ENCODE assay signal across 8 mouse cellular contexts in the genomic region with DNA sequence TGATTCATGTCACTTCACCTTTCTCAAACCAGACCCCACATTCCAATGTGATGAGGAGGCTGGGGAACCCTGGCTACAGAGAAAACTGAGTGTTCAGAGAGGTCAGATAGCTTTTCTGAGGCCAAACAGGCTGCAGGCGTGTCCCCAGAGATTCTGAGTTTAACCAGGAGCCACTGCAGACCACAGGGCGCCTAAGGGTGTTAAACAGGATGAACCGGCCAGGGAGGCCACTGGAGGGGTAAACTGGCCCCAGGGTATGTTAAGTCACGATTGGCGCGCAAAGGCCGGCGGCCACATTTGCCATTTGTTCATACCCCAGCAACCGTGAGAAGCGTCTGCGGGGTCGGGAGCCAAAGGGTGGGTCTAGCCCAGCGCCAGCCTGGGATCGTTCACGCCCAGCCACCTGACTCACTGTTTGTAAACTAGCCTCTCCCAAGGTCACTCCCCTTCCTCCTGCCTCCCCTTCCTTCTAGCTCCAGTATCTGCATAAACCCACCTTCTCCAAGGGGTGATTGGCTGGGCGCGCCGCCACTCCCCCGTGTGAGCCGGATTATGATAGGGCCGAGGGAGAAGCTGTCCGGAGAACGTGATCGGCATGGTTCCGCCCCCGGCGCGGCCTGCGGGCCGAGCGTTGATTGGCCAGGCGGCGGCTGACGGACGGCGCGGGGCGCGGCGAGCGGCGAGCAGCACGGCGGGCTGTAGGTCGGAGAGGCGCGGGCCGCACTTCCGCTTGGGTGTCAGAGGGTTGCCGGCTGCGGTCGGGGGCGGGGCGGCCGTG. TPM values are rescaled to one million over a fixed set of nuclear protein-coding genes. Genes with fewer than 3 reads are reported as not detected.
DNase-seq lines count a peak whose midpoint lies in the region; ATAC-seq and TF ChIP-seq lines count a peak whose summit lies in the region.

A gene (plus strand): TSS at position 646 of the 778 bp plus-strand sequence.

- ATAC-seq in forebrain, embryonic 11.5 days (replicated peaks; ENCODE audit: low FRiP score) = peak; percentile 97
- ATAC-seq in heart, embryonic 16.5 days (replicated peaks; ENCODE audit: extremely low read depth, insufficient read depth, low FRiP score) = peak; percentile 98
- peak; percentile 99 for ATAC-seq in liver, embryonic 15.5 days (ENCODE audit: insufficient read depth)
- peak; percentile 96 for ATAC-seq in neural tube, embryonic 12.5 days (ENCODE audit: low FRiP score, low read depth)

- H3K4me3 ChIP-seq in CH12.LX (replicated peaks in 1 of 3; ENCODE audit: low read depth in 2 of 3, low read length in 2 of 3, poor library complexity in 1 of 3) = peak within 1 kb of the TSS; percentile 69 to 94 (median 93)
- peak within 1 kb of the TSS; percentile 83 for H3K4me3 ChIP-seq in forebrain, embryonic 11.5 days (ENCODE audit: low read depth, low read length)
- H3K4me3 ChIP-seq in heart, embryonic 16.5 days (ENCODE audit: low read length) = peak within 1 kb of the TSS; percentile 82
- peak within 1 kb of the TSS; percentile 93 for H3K4me3 ChIP-seq in liver, embryonic 15.5 days (replicated peaks)
- peak within 1 kb of the TSS; percentile 70 for H3K4me3 ChIP-seq in neural tube, embryonic 12.5 days

- H3K27me3 ChIP-seq in CH12.LX (replicated peaks) = peaks cover 44% of the 10 kb centered on the region
- no peaks in the 10 kb centered on the region for H3K27me3 ChIP-seq in forebrain, embryonic 11.5 days (ENCODE audit: control insufficient read depth, insufficient read depth, low read length)
- no peaks in the 10 kb centered on the region for H3K27me3 ChIP-seq in heart, embryonic 16.5 days (ENCODE audit: control insufficient read depth, insufficient read depth, low read length)
- H3K27me3 ChIP-seq in liver, embryonic 15.5 days = peaks cover 26% of the 10 kb centered on the region
- no peaks in the 10 kb centered on the region for H3K27me3 ChIP-seq in neural tube, embryonic 12.5 days (replicated peaks)

- H3K79me2 ChIP-seq in CH12.LX (replicated peaks; ENCODE audit: control insufficient read depth, extremely low read depth, insufficient read depth, poor library complexity, severe bottlenecking) = no peaks in the 10 kb centered on the region; the same call in 1 of the 2 replicates

- H3K9ac ChIP-seq in CH12.LX (ENCODE audit: insufficient read depth, low read depth) = peak within 1 kb of the TSS; percentile 75
- H3K9ac ChIP-seq in forebrain, embryonic 11.5 days (ENCODE audit: low read length) = peak within 1 kb of the TSS; percentile 78
- peak within 1 kb of the TSS; percentile 84 for H3K9ac ChIP-seq in heart, embryonic 16.5 days (ENCODE audit: low read length)
- peak within 1 kb of the TSS; percentile 83 for H3K9ac ChIP-seq in liver, embryonic 15.5 days
- peak within 1 kb of the TSS; percentile 74 for H3K9ac ChIP-seq in neural tube, embryonic 12.5 days

- in situ Hi-C loops in CH12.LX (cut with MboI; ENCODE audit: low pct_ligation_motif_present, low pct_unique_long_range_greater_than_20kb, low sequenced_read_pairs) = no loop called here

- TF ChIP-seq POLR2A in CH12.LX (IDR thresholded peaks at IDR 0.05; ENCODE audit: low read depth, low read length) = peak; percentile 63; the same call in 1 of the 2 replicates

- H3K27ac ChIP-seq in CH12.LX (ENCODE audit: insufficient read depth, low read depth) = peak within 1 kb of the TSS; percentile 5; the same call in 1 of the 2 replicates
- H3K27ac ChIP-seq in forebrain, embryonic 11.5 days (ENCODE audit: low read depth, low read length) = peak within 1 kb of the TSS; percentile 88
- H3K27ac ChIP-seq in heart, embryonic 16.5 days (ENCODE audit: low read length) = peak within 1 kb of the TSS; percentile 76
- H3K27ac ChIP-seq in liver, embryonic 15.5 days (replicated peaks) = peak within 1 kb of the TSS; percentile 83
- H3K27ac ChIP-seq in neural tube, embryonic 12.5 days = peak within 1 kb of the TSS; percentile 67

- dilution Hi-C loops in CH12.LX (cut with MboI; ENCODE audit: extremely low pct_ligation_motif_present, extremely low pct_unique_long_range_greater_than_20kb, low sequenced_read_pairs) = no loop called here

- TF ChIP-seq RAD21 in CH12.LX (IDR thresholded peaks at IDR 0.05; ENCODE audit: low read depth, low read length) = no peak

- peak within 1 kb of the TSS; percentile 91 for H3K4me2 ChIP-seq in CH12.LX (ENCODE audit: insufficient read depth, low read depth, poor library complexity, severe bottlenecking)
- H3K4me2 ChIP-seq in forebrain, embryonic 11.5 days (ENCODE audit: low read depth, low read length, severe bottlenecking) = peak within 1 kb of the TSS; percentile 94
- peak within 1 kb of the TSS; percentile 83 for H3K4me2 ChIP-seq in heart, embryonic 16.5 days (ENCODE audit: low read depth, low read length)
- peak within 1 kb of the TSS; percentile 95 for H3K4me2 ChIP-seq in liver, embryonic 15.5 days
- H3K4me2 ChIP-seq in neural tube, embryonic 12.5 days (replicated peaks) = peak within 1 kb of the TSS; percentile 95

- no peaks in the 10 kb centered on the region for H3K9me3 ChIP-seq in CH12.LX (replicated peaks; ENCODE audit: low read length)
- H3K9me3 ChIP-seq in forebrain, embryonic 11.5 days (ENCODE audit: control insufficient read depth, low read length) = no peaks in the 10 kb centered on the region
- no peaks in the 10 kb centered on the region for H3K9me3 ChIP-seq in heart, embryonic 16.5 days (replicated peaks; ENCODE audit: control insufficient read depth, low read length)
- no peaks in the 10 kb centered on the region for H3K9me3 ChIP-seq in liver, embryonic 15.5 days (replicated peaks)
- H3K9me3 ChIP-seq in neural tube, embryonic 12.5 days = peaks cover 2% of the 10 kb centered on the region; the same call in 1 of the 2 replicates

- WGBS in forebrain, embryonic 11.5 days = under 1% methylated on average over 53 of the region's 55 CpGs
- under 1% methylated on average over 52 of the region's 55 CpGs for WGBS in heart, embryonic 16.5 days
- WGBS in liver, embryonic 15.5 days (ENCODE audit: insufficient replicate concordance) = under 1% methylated on average over 54 of the region's 55 CpGs
- under 1% methylated on average over 55 of the region's 55 CpGs for WGBS in neural tube, embryonic 12.5 days

- peaks cover 3 to 10% of the 10 kb centered on the region in 2 experiments for H3K36me3 ChIP-seq in CH12.LX (replicated peaks in 1 of 2; ENCODE audit: control insufficient read depth in 1 of 2, insufficient read depth in 1 of 2, low read length in 1 of 2)
- no peaks in the 10 kb centered on the region for H3K36me3 ChIP-seq in forebrain, embryonic 11.5 days (ENCODE audit: control insufficient read depth, insufficient read depth, low read length)
- no peaks in the 10 kb centered on the region for H3K36me3 ChIP-seq in heart, embryonic 16.5 days (ENCODE audit: control insufficient read depth, insufficient read depth)
- no peaks in the 10 kb centered on the region for H3K36me3 ChIP-seq in liver, embryonic 15.5 days (replicated peaks)
- peaks cover 7% of the 10 kb centered on the region for H3K36me3 ChIP-seq in neural tube, embryonic 12.5 days

- H3K4me1 ChIP-seq in CH12.LX (ENCODE audit: control insufficient read depth in 1 of 2, insufficient read depth in 2 of 2) = peaks cover 14 to 28% of the 10 kb centered on the region in 2 experiments
- H3K4me1 ChIP-seq in forebrain, embryonic 11.5 days (replicated peaks; ENCODE audit: control insufficient read depth, insufficient read depth, low read length) = peaks cover 21% of the 10 kb centered on the region
- H3K4me1 ChIP-seq in heart, embryonic 16.5 days (ENCODE audit: control insufficient read depth, insufficient read depth, low read length) = peaks cover 41% of the 10 kb centered on the region
- peaks cover 46% of the 10 kb centered on the region for H3K4me1 ChIP-seq in liver, embryonic 15.5 days (replicated peaks)
- H3K4me1 ChIP-seq in neural tube, embryonic 12.5 days = peaks cover 39% of the 10 kb centered on the region

- peak; percentile 98 for DNase-seq in CH12.LX (ENCODE audit: extremely low read depth)
- DNase-seq in c-Kit-positive CD71-positive TER-119-negative erythroid progenitor cells, embryonic 14.5 days (ENCODE audit: low read depth) = peak; percentile 97
- peak; percentile 100 for DNase-seq in forebrain, embryonic 11.5 days (ENCODE audit: low spot score)
- peak; percentile 100 for DNase-seq in kidney, postnatal 36 days
- DNase-seq in telencephalon, adult 2 months (ENCODE audit: low read depth, low spot score) = peak; percentile 98

- TF ChIP-seq CTCF in CH12.LX (conservative IDR thresholded peaks at IDR 0.05 in 1 of 2, IDR thresholded peaks at IDR 0.05 in 1 of 2; ENCODE audit: low read depth in 2 of 2, low read length in 2 of 2) = no peak

- no peak for TF ChIP-seq EP300 in CH12.LX (IDR thresholded peaks at IDR 0.05; ENCODE audit: low read length)

TF ChIP-seq in CH12.LX, 34 proteins besides CTCF, POLR2A, EP300 and RAD21 (continues in another document):
- TF ChIP-seq TBP (conservative IDR thresholded peaks at IDR 0.05; ENCODE audit: low read depth, low read length) (no peak), KAT2A (IDR thresholded peaks at IDR 0.05; ENCODE audit: insufficient replicate concordance, low read length) (0 out of 2 replicates have a peak, but pooled peaks have one; percentile 45), ELF1 (IDR thresholded peaks at IDR 0.05; ENCODE audit: low read depth, low read length) (peak; percentile 86), MXI1 (IDR thresholded peaks at IDR 0.05; ENCODE audit: low read depth, low read length) (peak; percentile 78), SIN3A (IDR thresholded peaks at IDR 0.05; ENCODE audit: low read length) (peak; percentile 97), HCFC1 (IDR thresholded peaks at IDR 0.05; ENCODE audit: low read depth, low read length) (peak; percentile 47), USF2 (conservative IDR thresholded peaks at IDR 0.05; ENCODE audit: low read depth, low read length) (no peak), ZKSCAN1 (IDR thresholded peaks at IDR 0.05; ENCODE audit: borderline replicate concordance, low read depth, low read length) (no peak), NRF1 (IDR thresholded peaks at IDR 0.05; ENCODE audit: low read depth, low read length) (peak; percentile 53; the same call in 1 of the 2 replicates), TCF12 (IDR thresholded peaks at IDR 0.05; ENCODE audit: low read depth, low read length) (peak; percentile 59), RCOR1 (conservative IDR thresholded peaks at IDR 0.05; ENCODE audit: low read depth, low read length) (no peak), USF1 (IDR thresholded peaks at IDR 0.05; ENCODE audit: low read depth, low read length) (peak; percentile 50), UBTF (IDR thresholded peaks at IDR 0.05; ENCODE audit: low read depth, low read length) (0 out of 2 replicates have a peak, but pooled peaks have one; percentile 54)

RNA-seq across cellular contexts. Expression of the gene that starts here (rescaled TPM):
- total RNA-seq in CH12.LX (2012; rRNA removed) = 11.4 and 12.0 TPM in 2 replicates
- 12.8 and 13.4 TPM in 2 replicates for total RNA-seq in CH12.LX (2014; rRNA removed)
- polyA plus RNA-seq in CH12.LX (2012; ENCODE audit: insufficient read length, low read depth) = 15.6 and 16.9 TPM in 2 replicates
- polyA plus RNA-seq in forebrain, embryonic 11.5 days (2014; fragmentation: Nextera tagmentation; extraction: Ambion mirVana) = 40.9 and 43.8 TPM in 2 replicates
- 35.0 TPM in 2 replicates for polyA plus RNA-seq in heart, embryonic 16.5 days (2015; fragmentation: Nextera tagmentation; extraction: Ambion mirVana)
- polyA plus RNA-seq in liver, embryonic 15.5 days (2015; fragmentation: Nextera tagmentation; extraction: Ambion mirVana) = 9.4 and 10.5 TPM in 2 replicates
- 51.8 and 52.5 TPM in 2 replicates for polyA plus RNA-seq in neural tube, embryonic 12.5 days (2016; fragmentation: Nextera tagmentation; extraction: Ambion mirVana)

Comparison
In these comparisons a context has a peak if more than half of its experiments do, and no peak if none do; other contexts are left out.
1. Peak in every context shown above with its lines: DNase-seq, ATAC-seq, H3K4me3 ChIP-seq and H3K27ac ChIP-seq.
2. H3K27ac ChIP-seq: peak in every context shown above with its lines; median percentile 88 in forebrain, embryonic 11.5 days; 83 in liver, embryonic 15.5 days; 76 in heart, embryonic 16.5 days; 67 in neural tube, embryonic 12.5 days; 5 in CH12.LX.